Mouse (Mus musculus): ENCODE measurements around the gene Krtap17-1.

DNA sequence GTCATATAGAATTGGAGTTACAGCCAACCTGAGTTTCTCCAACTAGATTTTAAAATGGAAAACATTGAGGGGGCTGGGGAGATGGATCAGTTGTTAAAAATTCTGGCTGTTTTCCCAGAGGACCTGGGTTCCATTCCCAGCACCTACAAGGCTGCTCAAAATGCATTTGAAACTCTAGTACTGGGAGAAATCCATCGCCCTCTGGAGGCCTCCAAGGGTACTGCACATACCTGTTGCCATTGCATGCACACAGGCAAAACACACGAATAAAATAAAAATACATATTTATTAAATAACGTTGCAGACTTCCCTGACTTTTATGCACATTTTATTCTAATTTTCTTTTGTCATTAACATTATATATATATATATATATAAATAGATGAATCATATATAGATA is 12.8 kb upstream of the Krtap17-1 start:
- no peak for TF ChIP-seq CEBPB (IDR thresholded peaks at IDR 0.05; ENCODE audit: insufficient read depth, poor library complexity, severe bottlenecking)
- no peak for TF ChIP-seq POLR2A (IDR thresholded peaks at IDR 0.05; ENCODE audit: insufficient read length, low read depth)
